In genomic region chr6:23028251-23028650, GRCm38 (mm10) we compare ENCODE assay signal across 14 mouse cellular contexts.
"Had no signal": no experiment of that assay in that cellular context is flagged by ENCODE, and none has a peak within 500 bp of the region (broad histone marks: within the 10 kb centered on the region; RNA-seq: fewer than 3 reads in every experiment).

No protein-coding gene starts in this region.

- H3K27me3 ChIP-seq: liver, embryonic 15.5 days; lung, embryonic 15.5 days had no signal

- H3K4me1 ChIP-seq: liver, embryonic 15.5 days; lung, embryonic 15.5 days; midbrain, embryonic 10.5 days had no signal

- H3K9me3 ChIP-seq: limb, embryonic 10.5 days; liver, embryonic 15.5 days; lung, embryonic 15.5 days; midbrain, embryonic 10.5 days had no signal

- H3K4me3 ChIP-seq: left cerebral cortex, adult 2 months; limb, embryonic 10.5 days; liver, embryonic 15.5 days; lung, embryonic 15.5 days; midbrain, embryonic 10.5 days had no signal

- H3K4me2 ChIP-seq: liver, embryonic 11.5 days; liver, embryonic 15.5 days; lung, embryonic 15.5 days had no signal

- DNase-seq: kidney, adult 11 months; kidney, adult 9 months; kidney, postnatal 10 days; right cerebral cortex, adult 18-20 months; right cerebral cortex, postnatal 25 days; thymus, postnatal 14 days had no signal

- H3K36me3 ChIP-seq: limb, embryonic 10.5 days; liver, embryonic 15.5 days; lung, embryonic 15.5 days had no signal

- ATAC-seq: midbrain, embryonic 16.5 days had no signal

- H3K27ac ChIP-seq: left cerebral cortex, adult 2 months; limb, embryonic 10.5 days; liver, embryonic 15.5 days; lung, embryonic 15.5 days; midbrain, embryonic 10.5 days; stomach, postnatal 0 days had no signal

- H3K9ac ChIP-seq: liver, embryonic 15.5 days; lung, embryonic 15.5 days had no signal
